Mouse (Mus musculus): ENCODE data around the gene Myom1.

The Myom1 gene

DNA sequence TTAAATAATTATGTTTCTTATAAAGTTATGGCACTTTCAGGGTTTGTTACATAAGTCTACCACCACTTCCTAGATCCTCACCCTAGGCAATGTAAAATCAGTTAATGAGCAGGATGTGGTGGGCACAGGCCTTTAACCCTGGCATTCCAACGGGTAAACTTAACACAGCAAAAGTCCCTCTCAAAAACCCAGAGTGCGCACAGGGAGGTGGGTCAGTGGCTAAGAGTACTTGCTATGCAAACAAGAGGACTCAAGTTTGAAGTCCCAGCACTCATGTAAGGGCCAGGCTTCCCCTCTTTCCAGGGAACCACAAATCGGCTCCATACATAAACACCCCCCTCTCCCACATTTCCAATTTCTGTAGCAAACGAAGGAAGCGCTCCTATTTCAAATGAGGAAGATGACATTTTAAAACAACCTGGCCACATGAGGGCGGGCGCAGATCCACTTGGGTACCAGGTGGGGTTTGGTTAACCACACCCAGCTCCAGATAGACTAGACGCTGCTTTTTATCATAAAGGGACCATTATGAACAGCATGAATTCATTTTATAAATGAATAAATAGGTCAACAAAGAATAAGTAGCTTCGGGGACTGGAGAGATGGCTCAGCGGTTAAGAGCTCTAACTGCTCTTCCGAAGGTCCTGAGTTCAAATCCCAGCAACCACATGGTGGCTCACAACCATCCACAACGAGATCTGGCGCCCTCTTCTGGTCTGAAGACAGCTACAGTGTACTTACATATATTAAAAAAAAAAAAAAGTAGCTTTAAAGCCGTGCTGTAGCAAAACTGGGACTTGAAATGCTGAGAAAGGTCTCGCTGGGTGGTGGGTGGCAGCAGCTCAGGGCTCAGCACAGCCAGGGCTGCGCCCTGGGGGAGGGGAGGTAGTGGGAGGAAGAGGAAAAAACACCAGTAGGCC lies 10.5 kb upstream of the Myom1 start:
- peak; percentile 41 for DNase-seq (ENCODE audit: low spot score)

DNA sequence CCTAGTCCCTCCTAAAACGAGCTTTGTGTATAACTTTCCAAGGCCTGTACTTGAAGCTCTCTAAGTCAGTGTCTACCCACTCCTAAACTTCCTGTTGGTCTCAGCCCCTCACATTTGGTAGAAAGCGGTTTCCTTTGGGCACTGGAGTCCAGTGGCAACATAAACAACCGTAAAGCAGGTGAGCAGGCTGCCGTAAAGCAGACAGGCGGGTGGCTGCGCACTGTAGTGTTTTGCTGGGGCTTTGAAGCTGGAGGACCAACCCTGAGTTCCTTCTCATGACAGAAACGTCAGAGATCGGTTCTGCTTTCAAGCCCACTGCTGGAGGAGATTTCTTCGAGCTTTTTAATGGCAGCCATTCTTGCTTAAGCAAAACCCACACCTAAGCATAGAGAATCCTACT lies 9.8 kb upstream of the Myom1 start:
- DNase-seq (ENCODE audit: low spot score), result no peak

DNA sequence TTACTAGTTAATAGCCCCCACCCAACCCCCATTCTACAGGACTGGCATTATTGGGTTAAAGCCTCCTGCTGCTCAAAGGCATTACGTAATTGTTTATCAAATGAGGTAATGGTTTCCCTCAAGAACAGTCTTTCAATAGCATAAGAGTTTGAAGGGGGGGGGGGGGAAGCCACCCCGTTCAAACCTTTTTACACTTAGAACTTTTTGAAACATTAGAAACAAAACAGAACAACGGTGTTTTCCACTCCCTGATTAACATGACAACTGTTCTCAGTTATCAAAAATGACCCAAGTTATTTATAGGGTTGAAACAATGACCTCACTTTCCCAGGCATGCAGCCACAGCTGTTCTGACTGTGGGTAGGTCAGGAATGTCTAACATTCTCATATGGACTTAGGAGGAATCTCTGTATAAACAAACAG lies 9.0 kb upstream of the Myom1 start:
- DNase-seq (ENCODE audit: low spot score), result no peak

GRCm38 (mm10) chr17:70994671-70995070 lies 7.8 kb upstream of the Myom1 start:
- no peak for DNase-seq (ENCODE audit: low spot score)

DNA sequence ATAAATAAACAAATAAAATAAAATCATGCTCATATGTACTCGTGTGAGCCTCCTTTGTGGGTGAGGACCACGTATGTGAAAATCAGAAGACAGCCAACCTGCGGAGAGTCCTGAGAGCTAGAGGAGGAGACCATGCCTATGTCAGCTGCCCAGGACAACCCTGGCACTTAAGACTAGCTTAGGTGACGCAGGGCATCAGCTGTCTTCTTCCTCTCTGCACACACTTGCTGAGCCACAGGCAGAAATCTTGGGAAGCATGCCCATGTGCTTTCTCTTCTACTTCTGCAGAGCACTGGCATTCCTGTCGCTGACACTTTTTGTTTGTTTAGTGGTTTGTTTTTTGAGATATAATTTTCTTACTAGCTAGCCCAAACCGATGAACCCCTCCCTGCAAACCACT lies 6.9 kb upstream of the Myom1 start:
- DNase-seq (ENCODE audit: low spot score), result no peak

GRCm38 (mm10) chr17:70997836-70998235 lies 4.6 kb upstream of the Myom1 start:
- no peak for DNase-seq (ENCODE audit: low spot score)

DNA sequence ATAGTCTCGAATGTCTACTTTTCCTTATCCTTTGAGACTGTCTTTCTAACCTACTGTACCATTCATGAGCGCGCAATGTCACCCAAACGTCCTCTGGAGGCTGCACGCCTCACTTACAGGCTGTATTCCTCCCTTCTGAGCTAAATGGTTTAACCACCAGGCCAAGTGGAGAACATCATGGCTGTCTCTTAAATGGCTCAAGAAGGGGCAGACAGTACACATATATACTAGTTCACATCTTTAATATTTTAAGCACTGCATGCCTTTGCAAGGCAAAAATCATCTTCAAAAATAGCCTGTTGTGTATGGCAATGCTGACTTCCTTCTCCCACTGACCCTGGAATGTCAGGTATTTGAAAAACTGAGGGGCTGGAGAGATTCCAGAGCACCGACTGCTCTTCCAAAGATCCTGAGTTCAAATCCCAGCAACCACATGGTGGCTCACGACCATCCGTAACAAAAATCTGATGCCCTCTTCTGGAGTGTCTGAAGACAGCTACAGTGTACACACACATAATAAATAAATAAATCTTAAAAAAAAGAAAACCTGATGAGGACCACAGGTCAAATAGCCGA lies 3.9 kb upstream of the Myom1 start:
- no peak for DNase-seq (ENCODE audit: low spot score)

GRCm38 (mm10) chr17:70999187-70999586 lies 3.2 kb upstream of the Myom1 start:
- DNase-seq (ENCODE audit: low spot score), result no peak

DNA sequence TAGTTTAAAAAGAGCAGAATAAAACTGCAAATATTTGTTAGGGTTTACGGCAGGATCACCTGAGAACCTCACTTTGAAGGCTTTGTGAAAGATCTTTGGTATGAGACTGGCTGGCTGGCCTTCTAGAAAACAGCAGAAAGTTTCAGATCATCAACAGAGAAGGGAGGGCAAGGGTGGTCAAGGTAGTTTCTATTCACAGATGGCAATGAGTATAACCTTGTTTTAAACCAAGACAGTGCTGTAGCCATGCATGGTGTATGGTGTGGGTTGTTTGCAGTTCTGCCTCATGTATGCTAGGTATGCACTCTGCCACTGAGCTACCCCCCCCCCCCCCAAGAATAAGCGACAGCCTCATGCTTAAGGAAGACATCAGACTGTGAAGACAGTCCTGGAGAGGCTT lies 2.2 kb upstream of the Myom1 start:
- DNase-seq (ENCODE audit: low spot score), result no peak

- DNase-seq (ENCODE audit: low spot score), result peak; percentile 38
Measured at GRCm38 (mm10) chr17:71001067-71001466, 1.4 kb upstream of the Myom1 start.

DNA sequence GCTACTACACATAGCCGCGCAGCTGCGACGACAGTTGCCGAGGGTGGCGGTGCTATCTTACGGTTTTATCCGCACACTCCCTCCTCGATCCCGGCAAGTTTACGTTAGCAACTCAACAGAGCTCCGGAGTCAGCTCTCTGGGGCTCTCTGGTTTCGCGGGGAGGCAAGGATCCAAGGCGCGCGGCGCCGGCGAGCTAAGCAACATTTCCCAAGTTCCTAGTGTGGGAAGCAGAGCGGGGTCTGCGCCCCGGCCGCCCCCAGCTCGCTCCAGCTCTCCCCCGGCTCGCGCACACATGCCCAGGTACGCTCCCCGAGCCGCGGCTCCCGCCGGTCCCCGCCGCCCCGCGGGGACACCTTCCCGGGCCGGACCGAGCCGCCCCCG lies 743 bp upstream of the Myom1 start:
- DNase-seq (ENCODE audit: low spot score), result peak; percentile 62

DNA sequence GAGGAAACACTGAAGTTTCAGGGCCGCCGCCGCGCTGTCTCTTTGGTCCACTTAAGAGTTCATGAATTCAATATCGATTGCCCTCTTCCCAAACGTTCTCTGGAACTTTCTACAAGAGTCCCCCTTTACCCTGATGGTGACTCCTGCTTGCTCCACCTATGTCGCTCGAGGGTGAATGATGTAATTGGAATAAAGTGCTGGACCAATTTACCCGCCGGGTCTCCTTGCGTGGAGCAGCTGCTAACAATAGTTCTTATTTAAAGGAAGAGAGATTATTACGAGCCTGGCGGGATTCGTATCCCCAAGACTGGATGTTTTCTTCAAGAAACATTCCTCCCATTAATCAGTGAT lies 286 bp downstream of the Myom1 start, which contains the start of gene Myl12a:
TSS of gene Myl12a (minus strand) at position 135 of the 351 bp plus-strand sequence.
- DNase-seq (ENCODE audit: low spot score), result no peak

DNA sequence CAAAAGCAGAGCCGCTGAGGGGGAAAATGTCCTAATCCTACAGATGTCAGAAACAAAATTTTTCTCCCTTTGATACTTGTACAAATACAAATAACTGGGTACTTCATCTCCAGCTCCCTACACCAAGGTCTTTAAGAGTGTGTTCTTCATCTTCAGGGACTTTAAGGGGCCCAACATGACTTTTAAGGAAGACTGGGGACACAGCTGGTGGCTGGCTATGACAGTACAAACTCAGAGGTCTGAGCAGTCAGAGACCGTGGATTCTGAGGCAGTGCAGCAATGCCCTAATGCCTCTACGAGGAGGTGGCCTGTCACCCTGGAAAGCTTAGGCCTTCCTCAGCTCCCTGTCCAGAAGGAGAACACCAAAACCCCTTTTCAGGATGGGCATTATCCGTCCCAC lies 679 bp downstream of the Myom1 start:
- DNase-seq (ENCODE audit: low spot score), result no peak

- DNase-seq (ENCODE audit: low spot score), result no peak
Measured at GRCm38 (mm10) chr17:71003721-71004120, 1.3 kb downstream of the Myom1 start.

DNA sequence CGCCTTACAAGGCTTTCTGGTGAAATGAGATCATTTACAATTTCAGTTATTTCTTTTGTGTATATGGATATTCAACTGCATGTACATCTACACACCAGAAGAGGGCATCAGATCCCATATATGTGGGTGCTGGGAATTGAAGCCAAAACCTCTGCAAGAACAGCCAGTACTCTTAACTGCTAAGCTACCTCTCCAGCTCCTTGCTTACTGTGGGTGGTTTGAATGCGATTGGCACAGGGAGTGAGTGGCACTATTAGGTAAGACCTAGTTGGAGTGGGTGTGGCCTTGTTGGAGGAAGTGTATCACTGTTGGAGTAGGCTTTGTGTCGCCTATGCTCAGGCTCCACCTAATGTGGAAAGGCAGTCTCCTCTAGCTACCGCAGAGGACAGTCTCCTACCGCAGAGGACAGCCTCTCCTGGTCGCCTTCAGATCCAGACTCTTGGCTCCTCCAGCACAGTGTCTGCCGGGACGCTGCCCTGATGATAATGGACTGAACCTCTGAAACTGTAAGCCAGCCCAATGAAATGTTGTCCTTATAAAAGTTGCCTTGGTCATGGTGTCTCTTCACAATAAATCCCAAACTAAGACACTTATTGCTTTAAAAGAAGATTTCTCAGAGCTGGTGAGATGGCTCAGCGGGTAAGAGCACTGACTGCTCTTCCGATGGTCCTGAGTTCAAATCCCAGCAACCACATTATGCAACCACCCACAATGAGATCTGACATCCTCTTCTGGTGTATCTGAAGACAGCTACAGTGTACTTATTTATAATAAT lies 1.9 kb downstream of the Myom1 start:
- DNase-seq (ENCODE audit: low spot score), result no peak

DNA sequence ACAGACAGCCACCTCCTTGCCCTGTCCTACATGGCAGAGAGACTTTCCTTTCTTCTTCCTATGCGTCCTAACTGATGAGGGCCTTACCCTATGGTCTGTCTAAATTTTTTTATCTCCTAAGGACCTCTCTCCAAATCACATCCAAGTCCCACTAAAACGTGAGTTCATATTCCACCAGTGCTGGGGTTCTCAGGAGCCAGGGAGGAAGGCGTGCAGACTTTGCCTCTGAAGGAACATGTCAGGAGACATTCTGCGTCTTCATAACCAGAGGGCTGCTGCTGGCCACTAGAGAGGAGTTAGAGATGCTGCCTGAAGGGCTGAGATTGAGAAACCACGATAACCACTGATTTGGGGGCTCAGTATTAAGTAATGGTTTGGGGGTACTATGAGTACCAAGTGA lies 4.5 kb downstream of the Myom1 start:
- DNase-seq (ENCODE audit: low spot score), result no peak

- no peak for DNase-seq (ENCODE audit: low spot score)
Measured at GRCm38 (mm10) chr17:71008676-71009075, 6.2 kb downstream of the Myom1 start.

DNA sequence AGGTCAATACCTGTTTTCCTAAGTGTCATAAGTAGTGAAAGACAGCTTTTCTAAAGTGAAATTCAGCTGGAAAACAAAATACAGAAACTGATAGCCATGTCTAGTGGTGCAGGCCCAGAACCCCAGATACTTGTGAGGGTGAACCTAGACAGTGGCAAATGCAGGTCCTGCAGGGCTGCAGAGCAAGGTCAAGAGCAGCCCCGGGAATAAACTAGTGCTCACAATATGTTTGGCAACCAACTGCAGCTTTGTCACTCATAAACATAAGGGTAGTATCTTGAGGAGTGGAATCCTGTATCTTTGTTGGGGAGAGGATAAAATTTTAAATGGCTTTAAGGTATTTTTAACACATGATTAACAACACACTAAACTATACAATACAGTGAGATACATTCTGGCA lies 7.3 kb downstream of the Myom1 start:
- no peak for DNase-seq (ENCODE audit: low spot score)

- no peak for DNase-seq (ENCODE audit: low spot score)
Measured at GRCm38 (mm10) chr17:71010646-71011242, 8.3 kb downstream of the Myom1 start.

GRCm38 (mm10) chr17:71011931-71012662 lies 9.7 kb downstream of the Myom1 start:
- DNase-seq (ENCODE audit: low spot score), result no peak

DNA sequence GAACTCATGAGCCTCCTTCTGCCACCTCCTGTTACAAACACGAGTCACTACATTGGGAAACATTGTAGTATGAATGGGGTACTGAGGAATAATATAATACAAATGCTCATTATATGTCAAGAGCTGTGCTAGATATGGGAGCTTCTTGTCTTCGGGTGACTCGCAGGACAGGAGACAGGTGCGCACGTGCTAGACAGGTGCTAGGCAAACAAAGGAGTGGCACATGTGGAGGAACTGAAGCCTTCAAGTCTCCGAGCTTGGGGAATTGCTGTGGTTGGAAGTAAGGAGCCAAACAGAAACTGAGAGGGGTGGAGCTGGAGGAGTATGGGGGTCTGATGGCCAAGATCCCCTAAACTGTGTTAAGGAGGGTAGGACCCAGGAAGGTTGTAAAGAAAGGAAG lies 10.7 kb downstream of the Myom1 start:
- DNase-seq (ENCODE audit: low spot score), result no peak

DNA sequence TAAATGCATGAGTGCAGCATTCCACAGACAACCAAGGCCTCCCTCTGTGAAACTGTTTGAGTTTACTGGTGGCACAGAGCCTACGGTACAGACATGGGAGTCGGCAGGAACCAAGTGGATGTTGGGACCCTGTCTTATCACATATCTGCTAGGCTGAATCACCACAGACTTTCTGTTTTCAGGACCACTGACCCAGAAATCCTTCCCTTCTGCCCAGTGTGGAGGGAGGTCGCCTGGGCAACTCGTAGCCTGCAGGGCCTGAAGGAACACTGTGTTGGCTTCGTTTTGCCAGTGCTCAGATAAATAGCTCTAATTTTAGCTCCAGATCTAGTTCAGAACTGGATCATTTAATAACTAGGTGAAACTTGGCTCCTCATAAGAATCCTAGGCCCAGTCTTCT lies 12.5 kb downstream of the Myom1 start:
- DNase-seq (ENCODE audit: low spot score), result no peak
